Mouse (Mus musculus) testis, adult 2 months (tissue): Measurements from ENCODE around the gene Diras1.
"Not testable (repeated sequence)": the region's sequence is repeated elsewhere in the genome, so short reads cannot be mapped to it uniquely, and the experiment has no call there.

ENCODE experiments used
- CTCF ChIP-seq: fragments of 200-500 bp; IDR thresholded peaks from 2 replicates; pipeline ENCODE4 v1.5.1; 2012; ENCODE audit warnings: low read depth, mild to moderate bottlenecking, inconsistent platforms, low read length, moderate library complexity; ENCODE audit not compliant: control insufficient read depth, insufficient read depth, insufficient replicate concordance
- POLR2A ChIP-seq: fragments of 200-500 bp; IDR thresholded peaks from 2 replicates; pipeline ENCODE4 v1.6.1; 2012; ENCODE audit warnings: low read depth, mild to moderate bottlenecking, inconsistent platforms, low read length, moderate library complexity; ENCODE audit not compliant: control insufficient read depth

DNA sequence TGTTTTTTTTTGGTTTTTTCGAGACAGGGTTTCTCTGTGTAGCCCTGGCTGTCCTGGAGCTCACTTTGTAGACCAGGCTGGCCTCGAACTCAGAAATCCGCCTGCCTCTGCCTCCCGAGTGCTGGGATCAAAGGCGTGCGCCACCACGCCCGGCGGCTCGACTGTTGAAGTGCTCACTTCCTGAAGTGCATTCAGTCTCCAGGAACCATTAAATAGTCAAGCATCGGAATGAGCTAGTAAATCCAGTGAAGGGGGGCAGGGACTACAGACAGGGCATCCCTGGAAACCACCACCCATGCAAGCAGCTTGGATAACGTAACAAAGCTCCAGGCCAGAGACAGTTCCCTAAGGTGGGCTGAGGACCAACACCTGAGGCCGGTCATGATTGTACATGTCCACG lies 19.8 kb upstream of the Diras1 start:
- TF ChIP-seq CTCF, POLR2A: not testable (repeated sequence)
